7 mouse cellular contexts compared by ENCODE assay signal in genomic region chr4:82506731-82507331, GRCm38 (mm10).
DNase-seq lines count a peak whose midpoint lies in the region; ATAC-seq lines count a peak whose summit lies in the region.

No protein-coding gene starts in this region.

- ATAC-seq in heart, embryonic 13.5 days (ENCODE audit: extremely low read depth, insufficient number of reproducible peaks, low FRiP score, low TSS enrichment), result peak; percentile 16; the same call in 1 of the 2 replicates

- H3K9me3 ChIP-seq in heart, embryonic 13.5 days, result no peaks in the 10 kb centered on the region

- WGBS in heart, embryonic 13.5 days, result 1% methylated on average over 30 of the region's 30 CpGs

- H3K4me3 ChIP-seq in heart, embryonic 13.5 days, result peak overlapping the region; percentile 100

- H3K9ac ChIP-seq in heart, embryonic 13.5 days, result peak overlapping the region; percentile 100

- H3K27me3 ChIP-seq in heart, embryonic 13.5 days (replicated peaks), result no peaks in the 10 kb centered on the region

- H3K4me1 ChIP-seq in heart, embryonic 13.5 days, result peaks cover 37% of the 10 kb centered on the region

- peak overlapping the region; percentile 95 for H3K4me2 ChIP-seq in heart, embryonic 13.5 days

- DNase-seq in right cerebral cortex, postnatal 25 days, result peak; percentile 55
- DNase-seq in right cerebral cortex, adult 18-20 months, result no peak
- DNase-seq in brain, embryonic 18.5 days (ENCODE audit: low read depth, low spot score), result peak; percentile 73
- peak; percentile 84 for DNase-seq in kidney, postnatal 10 days
- DNase-seq in lung, postnatal 25 days (ENCODE audit: low spot score), result peak; percentile 74
- peak; percentile 77 for DNase-seq in testis, postnatal 10 days (ENCODE audit: low spot score)

- H3K27ac ChIP-seq in heart, embryonic 13.5 days (replicated peaks), result peak overlapping the region; percentile 100

- no peaks in the 10 kb centered on the region for H3K36me3 ChIP-seq in heart, embryonic 13.5 days
